ENCODE assay signal across 24 mouse cellular contexts in the genomic region with DNA sequence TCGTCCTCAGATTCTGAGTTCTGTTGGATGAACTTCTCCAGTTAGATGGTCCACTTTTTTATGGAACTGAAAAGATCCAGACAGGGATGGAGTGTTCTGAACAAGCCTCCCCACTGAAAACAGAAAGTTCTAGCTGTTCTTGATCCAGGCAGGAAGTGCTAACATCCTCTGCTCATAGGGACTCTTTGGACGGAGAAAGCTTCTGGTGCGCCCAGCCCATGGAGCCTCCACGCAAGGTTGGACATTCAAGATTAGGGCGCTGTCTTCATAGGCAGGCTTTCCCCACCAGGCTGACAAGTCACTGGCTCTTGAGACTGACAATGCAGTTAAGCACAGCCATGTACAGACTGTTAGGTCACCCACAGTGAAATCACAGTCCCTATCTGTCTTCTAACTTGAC.
"Had no signal": no experiment of that assay in that cellular context is flagged by ENCODE, and none has a peak within 500 bp of the region (broad histone marks: within the 10 kb centered on the region; RNA-seq: fewer than 3 reads in every experiment).

No protein-coding gene starts in this region.

- H3K4me1 ChIP-seq: embryonic facial prominence, embryonic 10.5 days; embryonic facial prominence, embryonic 12.5 days; embryonic facial prominence, embryonic 13.5 days; embryonic facial prominence, embryonic 15.5 days; forebrain, embryonic 12.5 days; forebrain, embryonic 15.5 days had no signal

- H3K27ac ChIP-seq: embryonic facial prominence, embryonic 10.5 days; embryonic facial prominence, embryonic 12.5 days; embryonic facial prominence, embryonic 13.5 days; embryonic facial prominence, embryonic 15.5 days; forebrain, embryonic 10.5 days; forebrain, embryonic 12.5 days; forebrain, embryonic 13.5 days; forebrain, embryonic 15.5 days had no signal

- H3K27me3 ChIP-seq: embryonic facial prominence, embryonic 12.5 days; embryonic facial prominence, embryonic 13.5 days; embryonic facial prominence, embryonic 15.5 days; forebrain, embryonic 12.5 days; forebrain, embryonic 13.5 days; forebrain, embryonic 15.5 days had no signal

- DNase-seq: cerebellum, adult 2 months; cerebellum, adult 8-10 months; cerebellum, adult 9-10 months; cerebellum, adult 9-11 months; cerebellum, postnatal 10 days; cerebellum, postnatal 14 days; cerebellum, postnatal 25 days; cerebellum, postnatal 36 days; embryo, embryonic 11 days; forebrain, postnatal 0 days; gastrocnemius, postnatal 10 days; gastrocnemius, postnatal 14 days; gastrocnemius, postnatal 25 days; gastrocnemius, postnatal 36 days; heart, adult 2 months had no signal

- H3K36me3 ChIP-seq: embryonic facial prominence, embryonic 13.5 days; embryonic facial prominence, embryonic 15.5 days; forebrain, embryonic 15.5 days had no signal

- H3K9me3 ChIP-seq: embryonic facial prominence, embryonic 10.5 days; embryonic facial prominence, embryonic 12.5 days; embryonic facial prominence, embryonic 13.5 days; embryonic facial prominence, embryonic 15.5 days; forebrain, embryonic 10.5 days; forebrain, embryonic 12.5 days; forebrain, embryonic 13.5 days; forebrain, embryonic 15.5 days had no signal

- H3K4me3 ChIP-seq: embryonic facial prominence, embryonic 10.5 days; embryonic facial prominence, embryonic 12.5 days; embryonic facial prominence, embryonic 13.5 days; embryonic facial prominence, embryonic 15.5 days; erythroblast, embryonic 14.5 days; forebrain, embryonic 10.5 days; forebrain, embryonic 12.5 days; forebrain, embryonic 13.5 days; forebrain, embryonic 15.5 days; heart, adult 2 months had no signal
